Mouse (Mus musculus): ENCODE results near the gene Epb41. TPM values are rescaled to one million over a fixed set of nuclear protein-coding genes. Genes with fewer than 3 reads are reported as not detected.

Gene Epb41
- total RNA-seq (2021) = 10 to 100 TPM; 39.0 TPM
- long read RNA-seq, experiment 1, full-length matches to known transcripts = 3 of 23 reads
- long read RNA-seq, experiment 1, partial matches to known transcripts = 2 of 23 reads
- long read RNA-seq, experiment 1, other reads (novel, unspliced or antisense) = 18 of 23 reads
- long read RNA-seq, experiment 2, full-length matches to known transcripts = 2 of 10 reads
- long read RNA-seq, experiment 2, partial matches to known transcripts = 3 of 10 reads
- long read RNA-seq, experiment 2, other reads (novel, unspliced or antisense) = 5 of 10 reads

DNA sequence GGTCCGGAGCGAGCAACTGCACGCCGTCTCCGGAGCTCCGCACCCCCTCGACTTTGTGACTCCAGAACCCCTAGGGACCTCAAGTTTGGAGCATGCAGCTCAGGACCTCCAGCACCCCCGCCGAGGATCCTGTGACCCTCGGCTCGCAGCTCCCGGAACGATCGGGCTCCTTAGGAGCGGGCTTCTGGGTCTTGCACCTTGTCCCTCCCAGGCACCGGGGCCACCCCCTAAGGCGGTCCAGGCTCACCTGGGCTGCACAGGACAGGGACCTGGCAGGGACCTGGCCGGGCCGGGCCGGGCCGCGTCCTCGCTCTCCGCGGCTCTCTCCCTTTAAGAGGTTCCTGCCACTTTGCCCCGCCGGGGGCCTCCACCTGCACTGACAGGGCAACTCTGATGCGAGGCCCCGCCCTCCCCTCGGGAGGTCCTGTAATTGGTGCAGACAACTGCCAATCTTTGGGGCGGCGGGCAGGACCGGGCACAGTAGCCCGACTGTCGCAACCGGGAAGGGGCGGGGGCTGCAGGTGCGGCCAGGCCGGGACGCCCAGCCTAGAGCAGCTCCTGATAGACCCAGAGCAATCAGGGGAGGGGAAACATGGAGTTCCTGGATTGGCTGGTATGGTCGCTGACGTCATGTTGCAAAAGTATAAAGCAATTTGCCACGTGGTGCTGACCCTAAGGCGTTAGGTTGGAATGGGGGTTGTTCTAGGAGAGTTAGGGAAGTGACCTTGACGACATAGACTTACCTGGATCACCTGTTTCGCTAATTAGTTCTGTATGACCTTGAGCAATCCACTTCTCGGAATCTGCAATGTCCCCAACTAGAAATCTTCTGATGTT lies at the start of gene Epb41:
TSS of gene Epb41 (minus strand) at position 389 of the 837 bp plus-strand sequence.
- peak; percentile 96 for DNase-seq (ENCODE audit: low spot score in 2 of 2)

- no peak for DNase-seq (ENCODE audit: low spot score in 2 of 2)
Observed at GRCm38 (mm10) chr4:132123166-132123565, 48.0 kb upstream of the Epb41 start.

- no peak for DNase-seq (ENCODE audit: low spot score in 2 of 2)
Observed at GRCm38 (mm10) chr4:132121674-132122073, 46.6 kb upstream of the Epb41 start.

GRCm38 (mm10) chr4:132119566-132119965 lies 44.4 kb upstream of the Epb41 start:
- DNase-seq (ENCODE audit: low spot score in 2 of 2) = peak; percentile 15 to 52

GRCm38 (mm10) chr4:132116315-132116714 lies 41.2 kb upstream of the Epb41 start:
- no peak for DNase-seq (ENCODE audit: low spot score in 2 of 2)

DNA sequence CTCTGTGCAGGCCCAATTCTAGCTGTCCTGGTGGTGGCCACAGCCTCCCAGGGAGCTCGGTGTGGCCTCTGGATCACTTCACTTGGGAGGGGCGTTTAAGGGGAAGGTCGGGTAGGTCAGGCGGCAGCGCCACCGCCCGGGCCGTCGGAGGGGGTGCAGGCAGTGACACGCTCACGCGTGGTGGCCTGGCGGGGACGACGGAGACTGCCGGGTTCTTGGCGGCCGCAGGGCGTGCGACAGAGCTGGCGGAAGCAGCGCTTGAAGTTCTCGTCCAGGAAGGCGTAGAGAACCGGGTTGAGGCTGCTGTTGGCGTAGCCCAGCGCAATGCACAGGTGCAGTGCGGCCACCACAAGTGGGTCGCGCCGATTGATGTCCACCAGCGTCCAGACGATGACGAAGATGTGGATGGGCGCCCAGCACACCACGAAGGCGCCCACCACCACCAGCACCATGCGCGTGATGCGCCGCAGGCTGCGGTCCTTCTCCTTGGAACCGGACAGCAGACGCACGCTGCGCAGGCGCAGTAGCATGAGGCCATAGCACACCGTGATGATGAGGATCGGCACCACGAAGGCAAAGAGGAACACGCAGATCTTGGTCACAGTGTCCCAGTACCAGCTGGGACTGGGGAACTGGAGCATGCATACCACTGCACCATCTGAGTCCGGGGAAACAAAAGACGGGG lies 38.4 kb upstream of the Epb41 start:
- DNase-seq (ENCODE audit: low spot score in 2 of 2) = no peak

DNA sequence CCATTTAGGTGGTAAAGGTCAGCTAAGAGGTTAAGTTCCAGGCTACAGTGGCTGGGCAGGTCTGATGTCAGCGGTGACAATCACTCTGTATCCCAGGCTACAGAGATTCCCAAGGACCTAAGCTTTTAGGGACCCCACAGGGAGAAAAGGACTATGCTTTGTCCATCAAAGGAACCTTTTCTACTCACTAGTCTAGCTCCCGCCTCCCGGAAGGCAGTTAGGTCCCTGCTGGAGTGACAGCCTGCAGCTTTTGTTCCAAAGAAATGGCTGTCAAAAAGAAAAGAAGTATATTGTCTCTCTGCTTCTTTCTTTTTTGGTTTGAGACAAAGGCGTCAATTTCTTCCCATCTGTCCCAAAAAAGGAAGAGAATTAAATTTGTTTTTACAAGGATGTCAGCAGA lies 36.1 kb upstream of the Epb41 start:
- no peak for DNase-seq (ENCODE audit: low spot score in 2 of 2)

DNA sequence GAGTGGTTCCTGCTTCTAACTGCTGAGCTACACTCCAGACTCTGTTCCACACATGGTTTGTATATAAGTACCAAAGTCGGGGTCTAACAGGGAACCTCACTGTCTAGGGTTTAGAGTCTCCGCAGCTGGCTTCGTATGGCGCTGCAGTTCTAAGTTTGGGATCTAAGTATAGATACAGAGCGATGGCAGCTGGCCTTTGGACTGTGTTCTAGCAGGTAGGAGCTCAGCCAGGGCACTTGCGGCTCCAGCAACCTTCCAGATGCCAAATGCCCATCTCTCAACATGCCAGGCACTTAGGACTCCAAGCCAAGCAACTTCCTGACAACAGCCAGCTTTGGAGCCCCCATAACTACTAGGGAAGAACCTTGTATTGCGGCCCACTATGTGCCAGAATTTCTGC lies 33.1 kb upstream of the Epb41 start:
- DNase-seq (ENCODE audit: low spot score in 2 of 2) = no peak

DNA sequence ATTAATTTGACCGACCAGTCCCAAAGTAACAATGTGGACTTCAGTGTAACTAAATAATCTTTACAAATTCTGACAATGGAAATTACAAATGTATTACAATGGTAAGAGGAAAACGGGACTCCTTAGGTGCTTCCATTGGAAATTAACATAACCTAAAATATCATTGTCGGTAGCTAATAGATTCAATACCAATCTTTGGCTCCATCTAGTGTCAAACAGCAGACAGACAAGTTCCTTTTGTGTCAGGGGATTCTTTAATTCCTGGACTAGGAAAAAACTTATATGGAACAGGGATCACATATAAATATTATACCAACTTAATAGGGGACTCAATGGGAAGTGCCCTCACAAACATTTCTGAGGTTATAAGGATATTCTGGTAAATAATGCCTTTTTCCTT lies 26.0 kb upstream of the Epb41 start:
- DNase-seq (ENCODE audit: low spot score in 2 of 2) = no peak

DNA sequence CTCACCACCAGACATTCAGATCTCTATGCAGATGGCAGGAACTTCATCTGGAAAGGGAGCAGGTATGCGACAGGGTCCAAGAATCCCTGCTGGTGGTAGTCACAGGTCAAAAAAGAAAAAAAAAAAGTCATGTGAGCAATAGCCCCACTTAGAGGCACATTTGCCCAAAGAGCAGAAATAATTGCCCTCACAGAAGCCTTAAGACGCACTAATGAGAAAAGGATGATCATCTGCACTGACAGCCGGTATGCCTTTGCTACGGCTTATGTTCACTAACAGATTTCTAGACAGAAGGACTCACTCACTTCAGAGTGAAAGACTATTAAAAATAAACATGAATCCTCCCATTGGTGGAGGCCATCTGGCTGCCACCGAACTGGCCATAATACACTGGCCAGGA lies 24.4 kb upstream of the Epb41 start:
- no peak for DNase-seq (ENCODE audit: low spot score in 2 of 2)

DNA sequence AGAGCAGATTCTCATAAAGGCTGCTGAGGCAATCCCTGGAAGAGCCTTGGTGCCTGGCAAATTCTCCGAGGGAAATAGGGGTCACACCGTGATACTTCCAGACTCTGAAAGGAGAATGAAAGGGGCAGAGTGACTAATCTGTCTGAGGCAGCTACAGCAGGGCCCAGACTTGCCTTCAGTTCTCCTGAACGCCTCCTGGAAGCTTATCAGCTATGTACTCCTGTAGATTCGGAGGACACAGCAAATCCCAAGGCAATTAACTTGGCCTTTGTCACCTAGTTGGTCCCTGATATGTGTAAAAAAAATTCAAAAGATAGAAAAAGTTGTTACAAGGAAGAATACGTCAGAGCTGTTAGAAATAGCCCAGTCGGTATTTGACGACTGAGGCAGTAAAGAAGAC lies 19.9 kb upstream of the Epb41 start:
- DNase-seq (ENCODE audit: low spot score in 2 of 2) = no peak

GRCm38 (mm10) chr4:132093928-132094327 lies 18.8 kb upstream of the Epb41 start:
- DNase-seq (ENCODE audit: low spot score in 2 of 2) = no peak

DNA sequence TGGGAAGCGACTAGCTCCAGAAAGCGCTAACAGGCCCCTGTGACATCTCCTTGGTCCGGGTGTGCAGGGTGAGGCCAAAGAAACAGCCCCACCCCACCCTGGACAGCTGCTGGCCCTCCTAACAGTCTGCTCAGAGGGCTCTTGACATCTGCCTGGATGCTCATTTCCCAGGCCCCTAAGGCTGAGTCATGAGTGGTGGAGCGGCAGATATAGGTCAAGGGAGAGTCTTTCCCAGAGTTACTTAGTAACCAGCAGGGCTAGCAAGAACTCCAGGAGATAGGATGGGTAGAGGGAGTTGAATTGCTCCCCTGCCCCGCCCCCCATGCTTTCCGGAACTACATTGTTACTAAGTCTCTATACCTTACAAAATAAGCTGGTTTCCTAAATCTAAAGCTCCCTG lies 18.0 kb upstream of the Epb41 start:
- no peak for DNase-seq (ENCODE audit: low spot score in 2 of 2)

GRCm38 (mm10) chr4:132088921-132089320 lies 13.8 kb upstream of the Epb41 start:
- peak; percentile 68 to 72 for DNase-seq (ENCODE audit: low spot score in 2 of 2)

DNA sequence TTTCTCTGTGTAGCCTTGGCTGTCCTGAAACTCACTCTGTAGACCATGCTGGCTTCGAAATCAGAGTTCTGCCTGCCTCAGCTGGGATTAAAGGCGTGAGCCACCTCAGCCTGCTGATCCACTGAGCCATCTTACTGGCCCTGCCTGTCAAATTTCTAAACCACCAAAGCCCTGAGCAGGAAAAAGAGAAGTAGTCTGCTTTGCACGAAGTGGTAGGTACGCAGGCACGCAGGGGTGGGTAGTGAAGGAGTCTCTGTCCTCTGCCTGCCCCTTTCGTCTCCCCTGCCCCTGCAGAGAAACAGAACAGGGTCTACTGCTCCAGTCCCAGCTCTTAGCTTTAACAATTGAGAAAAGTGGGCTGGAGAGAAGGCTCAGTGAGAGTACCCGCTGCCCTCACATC lies 10.0 kb upstream of the Epb41 start:
- DNase-seq (ENCODE audit: low spot score in 2 of 2) = no peak

DNA sequence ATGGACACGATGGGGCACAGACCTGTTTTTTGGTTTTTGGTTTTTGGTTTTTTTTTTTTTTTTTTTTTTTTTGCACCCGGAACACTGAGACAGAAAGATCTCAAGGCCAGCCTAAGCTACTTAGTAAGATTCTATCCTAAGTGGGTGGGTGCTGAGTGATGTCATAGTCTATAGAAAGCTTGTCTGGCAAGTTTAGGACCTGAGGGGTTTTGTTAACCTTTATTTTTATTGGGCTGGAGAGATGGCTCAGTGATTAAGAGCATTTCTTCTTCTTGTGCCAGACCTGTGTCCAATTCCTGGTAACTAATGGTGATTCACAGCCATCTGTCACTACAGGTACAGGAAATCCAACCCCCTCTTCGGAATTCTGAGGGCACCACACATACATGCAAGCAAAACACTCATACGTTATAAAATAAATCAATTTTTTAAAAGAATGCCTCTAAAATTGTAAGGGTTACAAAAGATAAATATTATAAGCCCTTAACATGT lies 5.4 kb upstream of the Epb41 start:
- no peak for DNase-seq (ENCODE audit: low spot score in 2 of 2)

- peak; percentile 54 to 77 for DNase-seq (ENCODE audit: low spot score in 2 of 2)
Observed at GRCm38 (mm10) chr4:132079555-132080275, 4.6 kb upstream of the Epb41 start.

DNA sequence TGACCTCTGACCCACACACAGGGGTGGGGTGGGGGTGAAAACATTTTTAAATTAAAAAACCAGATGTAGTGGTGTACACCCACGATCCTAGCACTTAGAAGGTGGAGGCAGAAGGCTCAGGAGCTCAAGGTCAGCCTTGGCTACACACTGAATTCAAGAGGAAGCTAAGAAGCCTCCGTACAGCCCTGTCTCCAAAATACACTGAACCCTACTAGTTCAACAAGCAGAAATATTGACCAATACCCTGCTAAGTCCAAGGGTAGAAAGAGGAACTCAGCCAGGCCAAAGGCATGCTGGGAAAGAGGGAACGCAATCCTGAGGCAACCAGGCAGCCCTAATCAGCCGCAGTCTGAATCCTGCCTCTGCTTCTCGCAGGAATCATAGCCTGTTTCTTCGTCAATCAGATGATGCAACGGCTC lies 3.2 kb upstream of the Epb41 start:
- DNase-seq (ENCODE audit: low spot score in 2 of 2) = no peak

GRCm38 (mm10) chr4:132077445-132077844 lies 2.3 kb upstream of the Epb41 start:
- peak in 1 of 2 experiments; percentile 21 for DNase-seq (ENCODE audit: low spot score in 2 of 2)

GRCm38 (mm10) chr4:132076480-132077405 lies 1.6 kb upstream of the Epb41 start:
- peak; percentile 52 to 56 for DNase-seq (ENCODE audit: low spot score in 2 of 2)

All from left cerebral cortex, adult 18-20 months (tissue).